Mouse (Mus musculus): ENCODE results near the gene Unc50.

Unc50 gene

DNA sequence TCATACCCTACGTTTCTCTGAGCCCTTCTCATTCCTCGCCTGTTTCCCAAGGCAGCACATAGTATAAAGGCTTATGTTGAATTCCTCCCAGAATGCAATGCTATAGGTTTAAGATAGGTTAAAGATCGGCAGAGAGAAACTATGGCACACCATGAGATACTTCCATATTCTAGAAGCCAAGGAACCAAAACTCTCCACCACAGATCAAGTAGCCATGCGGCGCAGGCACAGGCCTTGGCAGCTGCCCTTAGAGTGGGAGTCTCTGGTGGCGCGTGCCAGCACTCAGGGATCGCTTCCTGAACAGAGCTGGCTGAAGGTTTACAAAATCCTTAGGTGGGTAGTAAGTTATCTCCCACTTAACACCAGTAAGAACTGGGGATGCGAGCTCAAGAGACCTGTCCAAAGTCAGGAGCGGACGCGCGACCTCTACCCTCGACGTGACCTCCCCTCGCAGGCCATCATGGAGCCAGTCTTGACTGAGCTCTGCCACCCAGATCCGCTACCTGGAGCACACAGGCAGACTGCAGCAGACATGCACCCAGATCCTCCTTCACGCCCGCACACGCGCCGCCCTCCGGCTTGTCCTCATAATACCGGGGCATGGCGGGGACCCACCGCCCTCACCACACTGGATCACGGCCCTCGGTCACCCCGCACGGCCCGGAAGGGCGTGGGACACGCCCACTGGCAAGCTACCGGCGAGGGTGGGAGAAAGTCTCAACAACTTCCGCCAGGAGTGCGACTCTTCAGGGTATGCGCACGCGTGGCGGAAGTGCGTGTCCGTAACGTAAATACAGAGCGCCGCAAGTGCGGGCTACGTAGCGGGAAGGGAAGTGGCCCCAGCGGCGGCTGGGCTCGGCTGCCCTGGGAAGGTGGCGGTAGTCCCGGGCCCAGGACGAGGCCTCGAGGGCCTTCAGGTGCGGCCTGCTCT lies at the start of gene Unc50, which contains the start of gene Coa5:
Unc50 (plus strand) TSS at position 774 of the 931 bp plus-strand sequence.
Coa5 (minus strand) TSS at position 738 of the 931 bp plus-strand sequence.
- peak; percentile 11; the same call in 1 of the 2 replicates for TF ChIP-seq GATA4 (IDR thresholded peaks at IDR 0.05; ENCODE audit: insufficient replicate concordance, low read length)

DNA sequence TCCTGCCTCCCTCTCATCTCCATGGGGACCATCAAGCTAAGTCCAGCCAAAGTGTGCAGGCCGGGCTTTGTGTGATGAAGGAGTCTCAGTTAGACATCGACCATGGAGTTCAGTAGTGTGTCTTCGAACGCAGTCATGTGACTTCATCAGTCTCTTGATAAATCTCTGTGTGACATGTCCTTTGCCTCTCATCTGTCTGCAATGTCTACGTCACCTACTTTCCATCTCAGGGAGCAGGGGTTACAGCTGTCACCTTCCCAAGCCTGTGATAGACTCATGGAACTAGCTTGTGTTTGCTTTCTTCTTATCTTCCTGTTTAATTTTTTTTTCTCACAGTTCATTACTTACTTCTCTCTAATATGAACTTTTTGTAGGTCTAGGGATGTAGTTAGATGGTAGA lies 49.0 kb upstream of the Unc50 start:
- no peak for TF ChIP-seq GATA4 (IDR thresholded peaks at IDR 0.05; ENCODE audit: insufficient replicate concordance, low read length)

DNA sequence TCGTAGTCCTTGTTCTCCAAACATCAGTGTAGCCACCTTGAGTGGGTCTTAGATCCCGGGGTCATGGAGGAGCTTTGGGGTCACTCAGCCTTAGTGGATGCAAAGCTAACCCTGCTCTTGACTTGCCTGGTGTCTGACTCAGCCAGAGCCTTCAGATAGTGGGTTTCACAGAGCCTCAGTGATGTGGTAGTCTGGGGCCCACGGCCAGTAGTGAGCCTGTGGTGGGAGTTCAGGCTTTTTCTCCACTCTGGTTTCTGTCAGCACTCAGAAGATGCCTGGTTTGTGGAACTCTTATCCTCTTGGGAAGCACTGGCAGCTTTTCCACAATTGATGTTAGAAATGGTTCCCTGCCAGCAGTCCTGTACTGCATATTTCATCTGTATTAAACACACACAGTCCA lies 45.6 kb upstream of the Unc50 start:
- no peak for TF ChIP-seq GATA4 (IDR thresholded peaks at IDR 0.05; ENCODE audit: insufficient replicate concordance, low read length)

DNA sequence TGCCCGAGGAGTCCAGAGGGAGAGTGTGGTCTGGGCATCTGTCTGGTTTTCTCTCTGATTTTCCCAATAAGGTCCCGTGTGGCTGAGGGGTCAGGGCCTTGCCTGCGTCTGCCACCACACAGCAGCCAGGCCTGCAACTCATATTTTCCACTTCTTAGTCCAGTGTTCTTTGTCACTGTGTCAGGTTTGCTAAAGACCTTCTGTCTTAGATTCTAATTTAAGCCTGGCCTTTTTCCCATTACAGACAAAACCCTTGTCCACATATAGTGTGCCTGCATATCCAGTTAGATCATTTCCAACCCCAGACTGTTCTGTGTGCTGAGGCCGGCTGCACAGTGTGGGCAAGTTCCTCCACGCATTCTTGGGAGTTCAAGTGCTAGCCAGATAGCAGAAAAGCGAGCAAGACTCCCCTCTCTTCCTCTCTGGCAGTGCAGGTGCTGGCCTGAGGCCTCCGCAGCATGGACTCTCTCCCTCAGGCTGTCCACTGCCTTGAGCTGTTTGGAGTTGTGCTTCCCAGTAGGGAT lies 43.4 kb upstream of the Unc50 start:
- no peak for TF ChIP-seq GATA4 (IDR thresholded peaks at IDR 0.05; ENCODE audit: insufficient replicate concordance, low read length)

DNA sequence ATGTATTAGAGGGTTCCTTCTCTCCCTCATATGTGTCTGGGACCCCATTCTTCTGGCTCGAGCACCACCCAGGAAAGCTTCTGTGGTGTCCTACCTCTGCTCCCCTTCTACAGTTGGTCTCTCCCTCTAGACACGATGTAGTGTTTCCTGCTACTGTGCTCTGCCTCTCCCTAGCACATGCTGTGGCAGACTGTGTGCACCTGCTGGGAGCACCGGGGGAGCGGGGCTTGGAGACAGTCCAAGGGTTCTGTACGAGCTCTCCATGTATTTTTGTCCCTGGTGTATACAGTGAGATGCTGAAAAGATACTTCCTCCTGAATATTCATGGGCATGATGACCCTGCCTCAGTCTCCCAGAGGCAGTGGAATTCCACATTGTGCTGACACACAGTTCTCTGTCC lies 36.8 kb upstream of the Unc50 start:
- TF ChIP-seq GATA4 (IDR thresholded peaks at IDR 0.05; ENCODE audit: insufficient replicate concordance, low read length) = no peak

DNA sequence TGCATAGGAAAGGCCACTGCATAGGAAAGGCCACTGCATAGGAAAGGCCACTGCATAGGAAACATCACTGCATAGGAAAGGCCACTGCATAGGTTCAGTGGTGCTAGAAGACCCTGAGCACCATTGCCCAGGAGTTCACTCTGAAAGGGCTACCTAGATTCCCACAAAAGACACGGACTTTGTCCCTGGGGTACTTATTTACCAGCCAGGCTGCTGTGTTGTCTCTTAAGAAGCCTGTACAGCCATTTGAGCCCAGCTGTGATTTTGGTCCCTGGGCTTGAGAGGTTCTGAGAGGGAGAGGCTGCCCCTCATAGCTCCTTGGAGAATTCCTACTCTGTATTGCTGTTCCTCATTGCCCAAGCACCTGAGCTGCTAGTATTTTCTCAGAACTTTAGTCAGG lies 33.5 kb upstream of the Unc50 start:
- no peak for TF ChIP-seq GATA4 (IDR thresholded peaks at IDR 0.05; ENCODE audit: insufficient replicate concordance, low read length)

DNA sequence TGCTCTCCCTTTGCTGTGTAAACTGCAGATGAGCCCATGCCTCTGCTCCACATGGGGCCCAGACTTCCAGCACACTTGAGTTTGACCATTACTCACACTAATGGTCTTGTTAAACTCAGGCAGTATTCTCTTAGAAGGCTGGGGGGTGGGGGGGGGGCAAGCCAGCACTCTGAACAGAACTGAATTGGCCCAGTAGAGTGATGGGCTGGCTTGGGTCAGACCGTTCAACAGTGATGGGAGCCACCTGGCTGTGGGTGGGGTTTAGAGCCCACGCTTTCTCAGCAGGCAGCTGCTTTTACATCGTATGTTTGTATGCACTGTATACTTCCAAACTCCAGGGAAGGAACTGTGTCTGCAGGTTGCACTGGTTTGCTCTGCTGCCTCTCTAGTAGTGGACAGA lies 31.0 kb upstream of the Unc50 start:
- TF ChIP-seq GATA4 (IDR thresholded peaks at IDR 0.05; ENCODE audit: insufficient replicate concordance, low read length) = no peak

DNA sequence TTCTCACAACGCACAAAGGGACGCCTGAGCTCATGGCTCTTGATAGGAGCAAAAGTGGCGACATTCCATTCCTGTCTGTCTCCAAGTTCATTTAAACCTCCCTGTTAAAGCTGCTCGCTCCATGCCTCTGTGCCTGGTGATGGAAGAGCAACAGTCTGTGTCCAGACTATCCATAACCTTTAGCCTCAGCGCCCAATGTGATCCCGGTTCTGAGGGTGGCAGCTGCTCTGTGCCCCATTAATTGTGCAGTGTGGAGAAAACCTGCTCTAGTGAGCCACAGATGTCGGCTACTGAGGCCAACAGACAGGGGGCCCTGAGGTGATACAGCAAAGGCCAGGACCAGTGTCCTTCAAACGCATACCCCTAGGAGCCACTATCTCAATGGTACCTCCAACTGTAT lies 30.2 kb upstream of the Unc50 start:
- TF ChIP-seq GATA4 (IDR thresholded peaks at IDR 0.05; ENCODE audit: insufficient replicate concordance, low read length) = no peak

DNA sequence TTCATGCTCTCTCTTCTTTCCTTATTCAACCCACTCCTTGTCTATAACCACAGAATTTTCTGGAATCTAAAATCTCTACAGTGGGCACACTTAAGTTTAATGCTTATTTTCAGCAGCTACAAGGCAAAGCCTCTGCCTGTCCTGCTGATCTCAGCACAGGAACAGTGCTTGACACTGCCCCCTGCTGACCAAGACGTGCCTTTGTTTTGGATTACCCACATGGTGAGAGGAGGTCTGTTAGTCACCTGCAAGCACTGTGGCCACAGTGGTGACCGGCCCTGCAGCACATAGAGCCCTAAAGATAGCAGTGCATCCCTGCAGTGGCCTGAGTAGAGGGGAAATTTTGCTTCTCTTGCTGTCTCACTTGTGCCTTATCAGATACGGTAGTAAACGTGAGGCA lies 28.3 kb upstream of the Unc50 start:
- no peak for TF ChIP-seq GATA4 (IDR thresholded peaks at IDR 0.05; ENCODE audit: insufficient replicate concordance, low read length)

DNA sequence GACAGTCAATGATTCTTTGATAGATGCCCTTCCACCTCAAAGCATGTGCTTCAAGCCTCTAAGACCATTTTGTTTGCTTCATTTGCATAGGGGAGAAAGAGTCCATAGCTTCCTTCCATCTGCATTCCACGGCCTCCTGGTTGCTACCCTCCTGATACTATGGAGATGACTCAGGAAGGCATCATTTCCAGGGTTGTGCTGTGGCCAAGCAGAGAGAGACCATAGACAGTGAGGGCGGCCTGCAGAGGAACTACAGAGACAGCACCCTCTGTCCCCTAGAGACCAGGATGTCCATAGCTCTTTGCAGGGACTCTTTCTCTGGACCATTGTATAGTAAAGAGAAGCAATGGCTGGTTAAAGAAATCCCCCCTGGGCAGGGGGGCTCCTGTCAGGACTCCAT lies 24.8 kb upstream of the Unc50 start:
- no peak for TF ChIP-seq GATA4 (IDR thresholded peaks at IDR 0.05; ENCODE audit: insufficient replicate concordance, low read length)

DNA sequence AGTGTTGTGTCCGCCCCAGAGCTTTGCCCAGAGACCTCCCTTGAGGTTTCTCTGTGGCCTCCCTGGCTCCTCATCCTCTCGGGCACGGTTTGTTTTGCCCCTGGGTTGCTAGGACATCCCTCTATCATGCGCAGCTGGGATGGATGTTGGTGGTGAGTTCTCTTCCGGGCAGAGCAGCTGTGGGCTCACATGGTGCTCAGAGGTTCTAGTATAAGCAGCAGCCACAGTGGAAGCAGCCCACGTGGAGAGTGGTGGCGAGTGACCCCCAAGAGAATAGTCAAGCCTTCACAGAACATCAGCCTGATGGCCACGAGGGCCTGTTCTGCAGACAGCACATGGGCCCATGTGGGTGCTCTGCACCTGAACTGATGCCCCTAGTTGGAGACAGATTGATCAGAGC lies 22.7 kb upstream of the Unc50 start:
- TF ChIP-seq GATA4 (IDR thresholded peaks at IDR 0.05; ENCODE audit: insufficient replicate concordance, low read length) = no peak

DNA sequence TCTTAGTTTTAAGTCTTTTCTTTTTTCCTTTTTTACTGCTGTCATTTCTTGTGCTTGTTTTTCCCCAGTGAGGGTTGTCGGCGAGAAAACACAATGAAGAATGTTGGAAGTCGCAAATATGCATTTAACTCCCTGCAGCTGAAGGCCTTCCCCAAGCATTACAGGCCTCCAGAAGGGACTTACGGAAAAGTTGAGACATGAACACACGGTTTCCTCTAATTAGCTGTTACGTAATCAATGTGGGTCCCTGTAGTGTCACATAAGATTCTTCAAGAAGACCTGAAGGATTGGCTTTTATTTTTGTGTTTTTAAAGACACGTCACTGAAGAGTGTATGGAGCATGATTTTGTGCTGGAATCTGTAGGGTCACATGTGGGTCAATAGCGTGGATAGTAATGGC lies 21.9 kb upstream of the Unc50 start:
- no peak for TF ChIP-seq GATA4 (IDR thresholded peaks at IDR 0.05; ENCODE audit: insufficient replicate concordance, low read length)

DNA sequence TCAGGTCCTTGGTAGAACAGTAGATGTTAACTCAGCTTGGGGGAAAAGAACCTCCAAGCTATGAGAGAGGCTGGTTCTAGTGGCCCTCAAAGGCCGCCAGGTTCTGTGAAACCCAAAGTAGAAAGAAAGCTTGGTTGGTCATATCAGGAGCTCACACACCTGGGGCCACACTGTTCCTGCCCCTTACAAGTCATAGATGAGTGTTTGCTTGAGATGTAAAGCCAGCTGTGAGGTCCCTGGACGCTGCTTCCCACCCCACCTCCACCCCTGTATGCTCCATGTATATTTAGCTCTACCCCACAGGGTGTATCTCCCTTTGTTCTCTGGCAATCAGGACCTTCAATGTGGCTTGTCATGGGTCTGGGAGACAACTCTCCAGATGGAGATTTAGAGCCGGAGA lies 21.3 kb upstream of the Unc50 start:
- no peak for TF ChIP-seq GATA4 (IDR thresholded peaks at IDR 0.05; ENCODE audit: insufficient replicate concordance, low read length)

DNA sequence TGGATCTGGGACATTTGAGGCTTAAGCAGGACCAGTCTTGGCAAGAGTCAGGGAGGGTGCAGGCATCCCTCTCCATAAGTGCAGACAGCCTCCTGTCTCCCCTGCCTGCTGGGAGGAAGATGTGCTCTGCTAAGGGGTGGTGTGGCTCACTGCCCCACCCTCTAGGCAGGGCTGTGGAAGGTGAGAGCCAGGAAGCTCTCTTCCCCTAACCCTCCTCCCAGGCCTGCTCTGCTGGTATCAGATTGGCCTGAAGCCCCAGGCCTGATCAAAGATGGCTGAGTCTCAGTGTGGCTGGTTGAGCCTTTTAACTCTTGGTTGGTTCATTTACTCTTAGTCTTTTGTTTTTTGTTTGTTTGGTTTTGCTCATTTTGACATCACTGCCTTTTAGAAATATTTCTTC lies 20.3 kb upstream of the Unc50 start:
- TF ChIP-seq GATA4 (IDR thresholded peaks at IDR 0.05; ENCODE audit: insufficient replicate concordance, low read length) = no peak

DNA sequence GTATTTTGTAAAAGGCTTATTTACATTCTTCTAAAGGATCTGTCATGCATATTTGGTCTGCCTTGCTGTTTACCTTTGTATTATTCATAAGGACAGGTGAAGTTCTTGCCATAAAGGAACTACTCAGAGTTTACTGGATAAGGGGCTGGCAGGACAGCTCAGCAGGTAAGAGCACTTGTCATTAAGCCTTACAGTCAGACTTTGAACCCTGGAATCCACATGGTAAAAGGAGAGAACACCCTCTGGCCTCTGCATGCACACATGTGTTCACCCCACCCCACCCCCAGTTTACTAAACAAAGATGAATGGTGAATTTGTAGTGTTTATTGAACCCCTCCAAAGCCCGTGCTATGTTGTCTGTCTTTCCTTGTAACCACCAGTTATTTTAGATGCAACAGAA lies 14.5 kb upstream of the Unc50 start:
- no peak for TF ChIP-seq GATA4 (IDR thresholded peaks at IDR 0.05; ENCODE audit: insufficient replicate concordance, low read length)

DNA sequence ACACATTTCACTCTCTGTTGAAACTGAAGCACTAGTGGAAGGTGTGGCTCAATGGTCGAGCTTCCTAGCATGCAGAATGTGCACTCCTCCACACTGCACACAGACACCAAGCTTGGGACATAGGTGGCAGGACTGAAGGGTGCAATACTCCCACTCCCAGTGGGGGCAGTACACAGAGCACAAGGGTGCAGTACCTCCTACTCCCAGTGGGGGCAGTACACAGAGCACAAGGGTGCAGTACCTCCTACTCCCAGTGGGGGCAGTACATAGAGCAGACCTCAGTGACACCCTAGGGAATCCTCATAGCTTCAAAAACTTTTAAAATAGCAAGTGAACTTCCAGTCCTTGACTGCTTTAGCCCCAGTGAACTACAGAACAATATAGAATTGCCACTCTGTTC lies 10.5 kb upstream of the Unc50 start:
- TF ChIP-seq GATA4 (IDR thresholded peaks at IDR 0.05; ENCODE audit: insufficient replicate concordance, low read length) = no peak

Data from liver, adult (tissue).